In the genomic region with DNA sequence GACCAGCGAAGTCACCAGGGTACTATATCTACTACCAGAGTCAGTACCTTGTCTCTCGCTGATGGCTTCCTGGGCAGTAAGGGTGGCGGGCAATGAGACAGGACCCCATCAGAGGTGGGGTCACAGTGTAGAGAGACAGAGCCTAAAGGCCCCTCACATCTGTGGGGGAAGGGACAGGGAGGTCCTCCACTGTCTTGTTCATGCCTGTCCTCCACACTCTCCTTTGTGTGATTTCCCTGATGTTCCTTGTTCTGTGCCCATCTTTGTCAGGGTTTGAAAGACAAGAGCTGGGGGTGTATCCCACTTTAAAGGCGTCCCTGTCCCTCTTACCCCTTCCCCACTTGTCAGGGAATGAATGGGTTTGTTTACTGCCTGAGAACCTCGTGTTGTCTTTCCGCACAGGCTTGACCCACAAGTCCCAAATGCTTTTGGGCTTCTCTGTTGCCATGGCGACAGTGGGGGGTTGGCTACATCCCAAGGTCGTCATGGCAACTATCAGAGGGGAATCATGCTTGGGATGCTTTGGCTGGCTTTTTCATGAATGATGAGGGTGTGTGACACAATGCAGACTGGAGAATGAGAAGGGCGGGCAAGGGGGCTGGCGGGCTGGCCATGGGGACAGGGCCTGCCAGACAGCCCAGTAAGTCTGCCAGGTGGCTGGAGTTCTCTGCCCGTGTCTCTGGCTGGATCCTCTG, we compare ENCODE assay signal across 9 mouse cellular contexts. TPM values are rescaled to one million over a fixed set of nuclear protein-coding genes. Genes with fewer than 3 reads are reported as not detected.
DNase-seq lines count a peak whose midpoint lies in the region; ATAC-seq lines count a peak whose summit lies in the region.
"Had no signal": no experiment of that assay in that cellular context is flagged by ENCODE, and none has a peak within 500 bp of the region (broad histone marks: within the 10 kb centered on the region; RNA-seq: fewer than 3 reads in every experiment).

No protein-coding gene starts in this region.

- no peaks in the 10 kb centered on the region for H3K9me3 ChIP-seq in hindbrain, embryonic 11.5 days (ENCODE audit: control insufficient read depth, low read length)
- H3K9me3 ChIP-seq in lung, embryonic 16.5 days (ENCODE audit: control insufficient read depth, low read length) = no peaks in the 10 kb centered on the region
- H3K9me3 ChIP-seq: G1E had no signal

- peak; percentile 92 for ATAC-seq in hindbrain, embryonic 11.5 days (ENCODE audit: low FRiP score)
- ATAC-seq in lung, embryonic 16.5 days (ENCODE audit: low read depth) = peak; percentile 79

- DNase-seq in MN1 (ENCODE audit: low spot score) = peak; percentile 96
- peak; percentile 52 for DNase-seq in cerebellum, adult 9-11 months
- peak; percentile 82 to 86 for DNase-seq in frontal cortex, postnatal 10 days (ENCODE audit: low spot score in 2 of 2)
- DNase-seq in hindbrain, embryonic 11.5 days (ENCODE audit: low spot score) = peak; percentile 97
- peak; percentile 86 to 92 for DNase-seq in layer of hippocampus, postnatal 10 days (ENCODE audit: low spot score in 2 of 2)
- peak; percentile 98 for DNase-seq in retina, postnatal 1 day
- DNase-seq in yolk sac, embryonic 10.5 days (ENCODE audit: low spot score) = no peak

- peak overlapping the region; percentile 37; the same call in 1 of the 2 replicates for H3K9ac ChIP-seq in hindbrain, embryonic 11.5 days (ENCODE audit: low read depth, low read length)
- peak overlapping the region; percentile 42 for H3K9ac ChIP-seq in lung, embryonic 16.5 days (ENCODE audit: low read length)

- WGBS in hindbrain, embryonic 11.5 days = 18% methylated on average over 11 of the region's 11 CpGs
- 17% methylated on average over 11 of the region's 11 CpGs for WGBS in lung, embryonic 16.5 days

- no peaks in the 10 kb centered on the region for H3K27me3 ChIP-seq in hindbrain, embryonic 11.5 days (ENCODE audit: control insufficient read depth, insufficient read depth, low read length)
- no peaks in the 10 kb centered on the region for H3K27me3 ChIP-seq in lung, embryonic 16.5 days (ENCODE audit: control insufficient read depth, insufficient read depth, low read depth, low read length)

- peak overlapping the region; percentile 37 for H3K4me2 ChIP-seq in hindbrain, embryonic 11.5 days (replicated peaks; ENCODE audit: low read depth, low read length)
- H3K4me2 ChIP-seq in lung, embryonic 16.5 days (ENCODE audit: low read depth, low read length) = peak overlapping the region; percentile 52

- 0 out of 2 replicates have a peak, but pooled peaks cover 3% of the 10 kb centered on the region for H3K36me3 ChIP-seq in hindbrain, embryonic 11.5 days (ENCODE audit: control insufficient read depth, insufficient read depth, low read length)
- H3K36me3 ChIP-seq in lung, embryonic 16.5 days (ENCODE audit: control insufficient read depth, insufficient read depth, low read length) = peaks cover 15% of the 10 kb centered on the region

- 0 out of 2 replicates have a peak overlapping the region, but pooled peaks have one; percentile 12 for H3K4me3 ChIP-seq in hindbrain, embryonic 11.5 days (ENCODE audit: low read depth, low read length)
- peak overlapping the region; percentile 17; the same call in 1 of the 2 replicates for H3K4me3 ChIP-seq in lung, embryonic 16.5 days (ENCODE audit: low read length)

- H3K4me1 ChIP-seq in hindbrain, embryonic 11.5 days (replicated peaks; ENCODE audit: control insufficient read depth, insufficient read depth, low read length) = peaks cover 15% of the 10 kb centered on the region
- H3K4me1 ChIP-seq in lung, embryonic 16.5 days (replicated peaks; ENCODE audit: control insufficient read depth, insufficient read depth, low read length) = peaks cover 45% of the 10 kb centered on the region

- H3K27ac ChIP-seq in hindbrain, embryonic 11.5 days (ENCODE audit: low read depth, low read length) = peak overlapping the region; percentile 85
- peak overlapping the region; percentile 87 for H3K27ac ChIP-seq in lung, embryonic 16.5 days (ENCODE audit: low read length)

RNA-seq across cellular contexts. Expression of a gene that starts 6.3 kb away (rescaled TPM):
- 5.2 and 6.3 TPM in 2 replicates for polyA plus RNA-seq in hindbrain, embryonic 11.5 days (2014; fragmentation: Nextera tagmentation; extraction: Ambion mirVana)
- 10 to 100 TPM; 10.3 to 10.4 TPM for total RNA-seq in layer of hippocampus, postnatal 10 days (2021)
- 15.3 and 16.3 TPM in 2 replicates for polyA plus RNA-seq in lung, embryonic 16.5 days (2015; fragmentation: Nextera tagmentation; extraction: Ambion mirVana)

RNA-seq across cellular contexts. Expression of a gene that starts 22.1 kb away (rescaled TPM):
- 1.1 and 1.2 TPM in 2 replicates for polyA plus RNA-seq in hindbrain, embryonic 11.5 days (2014; fragmentation: Nextera tagmentation; extraction: Ambion mirVana)
- total RNA-seq in layer of hippocampus, postnatal 10 days (2021) = under 1 TPM in 1 of 2 experiments, not detected in 1; 0.85 TPM
- polyA plus RNA-seq in lung, embryonic 16.5 days (2015; fragmentation: Nextera tagmentation; extraction: Ambion mirVana) = 13.9 and 14.6 TPM in 2 replicates

RNA-seq across cellular contexts. Expression of a gene that starts 22.1 kb away (rescaled TPM):
- polyA plus RNA-seq in hindbrain, embryonic 11.5 days (2014; fragmentation: Nextera tagmentation; extraction: Ambion mirVana) = 26.3 and 28.3 TPM in 2 replicates
- total RNA-seq in layer of hippocampus, postnatal 10 days (2021) = 10 to 100 TPM; 91.7 to 93.3 TPM
- polyA plus RNA-seq in lung, embryonic 16.5 days (2015; fragmentation: Nextera tagmentation; extraction: Ambion mirVana) = 21.9 and 24.6 TPM in 2 replicates

RNA-seq across cellular contexts. Expression of a gene that starts 28.6 kb away (rescaled TPM):
- polyA plus RNA-seq in hindbrain, embryonic 11.5 days (2014; fragmentation: Nextera tagmentation; extraction: Ambion mirVana) = not detected in 2 replicates
- not detected for total RNA-seq in layer of hippocampus, postnatal 10 days (2021)
- not detected in 2 replicates for polyA plus RNA-seq in lung, embryonic 16.5 days (2015; fragmentation: Nextera tagmentation; extraction: Ambion mirVana)
- total RNA-seq: G1E had no signal
- polyA plus RNA-seq: G1E had no signal

RNA-seq across cellular contexts. Expression of a gene that starts 29.1 kb away (rescaled TPM):
- 74.5 and 77.3 TPM in 2 replicates for polyA plus RNA-seq in hindbrain, embryonic 11.5 days (2014; fragmentation: Nextera tagmentation; extraction: Ambion mirVana)
- 10 to 100 TPM; 16.1 to 23.2 TPM for total RNA-seq in layer of hippocampus, postnatal 10 days (2021)
- 69.5 and 75.9 TPM in 2 replicates for polyA plus RNA-seq in lung, embryonic 16.5 days (2015; fragmentation: Nextera tagmentation; extraction: Ambion mirVana)
